Mouse (Mus musculus) ovary, postnatal 14 days (tissue): Measurements from ENCODE around the gene Krt84.
"Not testable (repeated sequence)": the region's sequence is repeated elsewhere in the genome, so short reads cannot be mapped to it uniquely, and the experiment has no call there.

ENCODE experiments used
- DNase-seq: peaks from one replicate; pipeline ENCODE4 v3.0.0; 2022; ENCODE audit warnings: low spot score

The Krt84 gene

GRCm38 (mm10) chr15:101532720-101533119, at the start of gene Krt84:
TSS of gene Krt84 (minus strand) at chr15:101532820.
- no peak for DNase-seq

- no peak for DNase-seq
Observed at GRCm38 (mm10) chr15:101581701-101582100, 49.1 kb upstream of the Krt84 start.

GRCm38 (mm10) chr15:101575506-101575905, 42.9 kb upstream of the Krt84 start:
- DNase-seq: no peak

- no peak for DNase-seq
Observed at GRCm38 (mm10) chr15:101573796-101574345, 41.3 kb upstream of the Krt84 start, which contains the start of gene Krt75. TSS of gene Krt75 (minus strand) at chr15:101573904.

GRCm38 (mm10) chr15:101567780-101568179, 35.2 kb upstream of the Krt84 start:
- peak; percentile 9 for DNase-seq

GRCm38 (mm10) chr15:101562850-101563249, 30.2 kb upstream of the Krt84 start, which contains the start of gene Krt90:
TSS of gene Krt90 (minus strand) at chr15:101562950.
- no peak for DNase-seq

- no peak for DNase-seq
Observed at GRCm38 (mm10) chr15:101558034-101558646, 25.5 kb upstream of the Krt84 start.

- no peak for DNase-seq
Observed at GRCm38 (mm10) chr15:101553169-101553568, 20.5 kb upstream of the Krt84 start.

GRCm38 (mm10) chr15:101552188-101552587, 19.6 kb upstream of the Krt84 start:
- no peak for DNase-seq

- no peak for DNase-seq
Observed at GRCm38 (mm10) chr15:101550567-101550966, 17.9 kb upstream of the Krt84 start, which contains the start of gene Krt82. TSS of gene Krt82 (minus strand) at chr15:101550667.

GRCm38 (mm10) chr15:101544478-101544877, 11.9 kb upstream of the Krt84 start:
- no peak for DNase-seq

- DNase-seq: no peak
Observed at GRCm38 (mm10) chr15:101542543-101542942, 9.9 kb upstream of the Krt84 start.

- no peak for DNase-seq
Observed at GRCm38 (mm10) chr15:101538580-101538900, 5.9 kb upstream of the Krt84 start.

GRCm38 (mm10) chr15:101537864-101538579, 5.4 kb upstream of the Krt84 start:
- DNase-seq: no peak

GRCm38 (mm10) chr15:101536054-101536850, 3.6 kb upstream of the Krt84 start:
- DNase-seq: no peak

- no peak for DNase-seq
Observed at GRCm38 (mm10) chr15:101522556-101523232, 9.9 kb downstream of the Krt84 start.

GRCm38 (mm10) chr15:101519792-101520191, 12.8 kb downstream of the Krt84 start:
- peak; percentile 68 for DNase-seq

GRCm38 (mm10) chr15:101517161-101517560, 15.5 kb downstream of the Krt84 start, which contains the start of gene Gm49425:
TSS of gene Gm49425 (minus strand) at chr15:101517261.
- DNase-seq: not testable (repeated sequence)

- DNase-seq: no peak
Observed at GRCm38 (mm10) chr15:101508247-101508646, 24.4 kb downstream of the Krt84 start.

GRCm38 (mm10) chr15:101506896-101507758, 25.5 kb downstream of the Krt84 start:
- no peak for DNase-seq

- DNase-seq: no peak
Observed at GRCm38 (mm10) chr15:101497181-101497580, 35.4 kb downstream of the Krt84 start.
